Mouse (Mus musculus) spleen, adult 12 weeks (tissue): ENCODE data around the gene Zc3h4.
"Not testable (repeated sequence)": the region's sequence is repeated elsewhere in the genome, so short reads cannot be mapped to it uniquely, and the experiment has no call there.

Source experiments
- DNase-seq: peaks from one replicate; pipeline ENCODE4 v3.0.0; 2022; ENCODE audit warnings: low spot score

Zc3h4 gene

DNA sequence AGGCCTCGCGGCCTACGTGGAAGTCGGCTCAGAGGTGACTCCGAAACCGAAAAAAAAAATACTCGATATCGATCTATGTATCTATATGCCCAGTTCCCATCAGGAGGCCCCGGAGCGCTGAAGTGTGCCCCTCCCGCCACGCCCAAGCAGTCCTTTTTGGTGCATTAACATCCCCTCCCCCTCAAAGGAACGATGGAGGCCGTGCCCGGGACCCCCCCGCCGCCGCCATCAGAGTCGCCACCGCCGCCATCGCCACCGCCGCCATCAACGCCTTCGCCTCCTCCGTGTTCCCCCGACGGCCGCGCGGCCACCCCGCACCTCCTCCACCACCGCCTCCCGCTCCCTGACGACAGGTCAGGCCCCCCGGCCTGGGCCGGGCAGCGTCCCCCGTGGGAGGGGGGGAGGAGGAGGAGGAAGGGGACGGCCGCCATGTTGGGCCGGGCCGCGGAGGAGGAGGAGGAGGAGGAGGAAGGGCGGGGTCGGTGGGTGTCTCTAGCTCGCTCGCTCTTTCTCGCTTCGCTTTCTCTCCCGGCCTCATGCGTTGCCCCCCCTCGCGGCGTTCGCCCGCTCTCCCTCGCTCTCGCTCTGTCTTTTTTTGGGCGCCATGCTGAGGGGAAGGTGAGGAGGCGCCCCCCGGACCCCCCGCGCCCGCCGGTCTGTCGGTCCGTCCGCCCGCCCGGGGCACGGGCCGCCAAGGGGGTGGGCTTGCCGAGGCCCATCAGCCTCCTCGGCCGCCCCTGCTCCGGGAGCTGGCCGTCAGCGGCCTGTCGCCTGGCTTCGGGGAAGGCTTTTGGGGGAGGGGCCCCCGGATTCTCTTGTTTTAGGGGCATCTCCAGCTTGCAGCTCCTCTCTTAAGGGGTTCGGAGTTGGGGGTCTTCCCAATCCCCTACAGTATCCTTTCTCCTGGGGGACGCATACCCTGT, at the start of gene Zc3h4:
Gene Zc3h4 (plus strand): TSS at position 222 of the 923 bp plus-strand sequence.
- peak; percentile 84 for DNase-seq

DNA sequence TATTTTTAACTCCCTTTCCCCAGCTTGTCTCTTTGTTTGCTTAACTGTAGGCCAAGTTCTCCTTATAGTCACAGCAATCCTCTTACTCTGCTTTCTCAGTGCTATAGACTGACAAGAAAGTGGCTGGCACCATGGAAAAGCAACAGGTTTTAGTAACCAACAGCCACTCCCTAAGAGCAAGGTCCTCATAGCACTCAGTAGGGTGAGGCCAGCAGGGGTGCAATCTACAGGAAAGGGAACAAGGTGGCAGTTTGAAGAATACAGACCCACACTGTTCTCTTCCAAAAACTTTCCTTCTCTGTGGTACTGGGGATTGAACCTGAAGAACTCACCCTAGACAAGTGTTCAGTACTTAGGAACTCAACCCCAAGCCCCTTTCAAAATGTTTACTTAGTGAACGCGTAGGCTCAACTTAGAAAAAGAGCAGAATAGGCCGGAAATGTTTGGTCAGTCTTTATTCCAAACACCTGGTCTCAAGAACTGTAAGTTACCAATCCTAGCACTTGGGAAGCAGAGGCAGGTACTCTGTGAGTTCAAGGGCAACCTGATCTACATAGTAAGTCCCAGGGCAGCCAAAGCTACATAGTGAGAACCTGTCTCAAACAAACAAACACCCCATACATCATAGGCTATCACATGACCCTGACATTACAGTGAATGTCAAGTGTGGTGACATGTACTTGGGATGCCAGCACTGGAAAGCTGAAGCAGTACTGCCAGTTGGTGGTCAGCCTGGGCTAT, 44.7 kb upstream of the Zc3h4 start:
- DNase-seq, result no peak

DNA sequence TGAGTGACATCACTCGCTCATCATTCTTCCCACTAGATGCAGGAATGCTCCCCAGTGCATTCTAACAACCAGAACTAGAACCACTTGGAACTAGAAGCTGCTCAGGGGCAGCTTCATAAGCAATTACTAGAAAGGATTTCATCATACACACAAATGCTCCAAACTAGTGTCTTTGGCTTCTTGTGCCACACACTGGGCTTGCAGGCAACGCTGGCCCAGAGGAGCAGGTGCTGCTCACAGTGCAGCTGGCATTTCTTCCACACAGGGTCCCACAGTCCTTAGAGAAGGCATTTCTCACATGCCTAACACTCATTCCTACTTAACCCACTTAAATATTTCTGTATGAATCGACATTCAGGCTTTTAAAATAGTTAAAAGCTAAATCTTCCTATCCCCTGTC, 43.1 kb upstream of the Zc3h4 start:
- DNase-seq, result no peak

DNA sequence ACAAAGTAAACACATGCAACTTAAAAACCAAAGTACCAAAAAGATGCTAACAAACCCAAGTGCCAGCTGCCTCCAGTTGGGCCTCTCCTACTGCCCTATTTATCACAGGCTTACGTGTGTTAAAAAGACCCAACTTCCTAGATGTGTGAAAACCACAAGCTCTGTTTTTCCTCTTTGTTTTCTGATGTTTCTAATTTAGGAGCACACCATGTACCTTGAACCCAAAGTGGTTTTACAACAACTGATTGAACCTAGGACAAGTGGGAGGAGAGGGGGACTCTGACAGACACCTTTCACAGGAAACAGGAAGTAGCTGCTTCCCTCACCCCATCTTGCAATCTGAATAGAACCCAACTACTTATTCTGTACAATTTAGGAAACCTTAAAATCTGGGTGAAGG, 36.4 kb upstream of the Zc3h4 start:
- DNase-seq, result no peak

DNA sequence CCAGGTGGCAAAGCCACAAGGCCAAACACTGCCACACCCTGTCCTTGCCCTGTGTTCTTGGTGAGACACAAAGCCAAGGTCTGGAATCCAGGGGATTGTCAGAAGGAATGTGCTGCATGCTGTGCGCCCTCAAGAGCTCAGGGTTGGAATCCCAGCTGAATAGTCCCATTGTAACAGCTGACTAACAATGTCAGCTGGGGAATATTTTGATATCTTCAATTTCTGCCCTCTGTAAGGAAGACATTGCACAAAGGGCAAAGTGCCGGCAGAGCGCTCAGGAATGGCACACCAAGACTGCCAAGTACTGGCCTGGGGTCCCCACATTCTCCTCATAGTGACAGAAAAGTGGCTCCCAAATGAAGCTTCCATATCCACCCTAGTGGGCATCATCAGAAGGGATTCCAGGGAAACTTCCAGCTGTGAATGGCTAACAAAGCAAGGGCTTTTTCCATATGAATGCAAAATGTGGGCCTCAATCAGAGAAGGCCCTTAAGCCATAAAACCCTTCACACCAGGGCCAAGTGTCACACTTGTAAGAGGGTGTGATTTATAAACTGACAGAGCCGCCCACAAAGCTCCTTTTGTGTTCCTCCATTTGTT, 35.7 kb upstream of the Zc3h4 start:
- no peak for DNase-seq

DNA sequence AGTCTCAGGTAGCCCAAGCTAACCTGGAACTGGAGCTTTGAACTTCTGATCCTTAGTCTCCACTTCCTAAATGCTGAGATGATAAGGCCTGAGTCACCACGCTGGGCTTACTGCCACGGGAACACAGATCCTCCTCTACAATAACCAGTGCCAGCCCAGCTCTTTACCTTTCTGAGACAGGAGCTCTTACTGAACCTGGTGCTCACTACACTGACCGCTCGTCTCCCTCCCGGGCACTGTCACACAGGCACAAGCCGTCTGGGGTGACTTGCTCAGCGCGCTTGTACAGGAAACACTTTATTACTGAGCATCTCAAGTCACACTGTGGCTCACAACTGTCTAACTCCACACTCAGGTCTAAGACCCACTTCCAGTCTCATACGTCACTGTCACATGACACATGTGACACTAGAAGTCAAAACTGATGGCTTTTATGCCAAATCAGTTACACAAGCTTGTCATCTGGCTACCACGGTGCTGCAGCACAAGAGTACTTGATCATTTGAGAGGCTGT, 34.5 kb upstream of the Zc3h4 start:
- DNase-seq, result no peak

DNA sequence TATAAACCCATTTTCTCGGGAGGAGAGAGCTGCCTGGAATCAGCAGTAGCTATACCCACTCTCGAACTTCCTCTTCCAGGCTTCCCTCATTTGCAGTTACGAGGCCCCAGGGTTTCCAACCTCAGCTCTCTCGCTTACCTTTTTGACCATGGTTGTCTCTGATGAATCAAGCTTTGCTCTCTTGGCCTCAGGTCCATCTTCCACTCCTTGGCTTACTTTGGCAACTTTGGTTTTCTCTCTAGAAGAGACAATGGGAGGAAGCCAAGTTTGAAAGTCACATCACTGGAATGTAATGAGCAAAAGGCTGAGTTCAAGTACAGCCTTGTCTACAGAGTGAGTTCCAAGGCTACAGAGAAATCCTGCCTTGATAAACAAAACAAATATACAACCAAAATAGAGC, 34.0 kb upstream of the Zc3h4 start:
- no peak for DNase-seq

DNA sequence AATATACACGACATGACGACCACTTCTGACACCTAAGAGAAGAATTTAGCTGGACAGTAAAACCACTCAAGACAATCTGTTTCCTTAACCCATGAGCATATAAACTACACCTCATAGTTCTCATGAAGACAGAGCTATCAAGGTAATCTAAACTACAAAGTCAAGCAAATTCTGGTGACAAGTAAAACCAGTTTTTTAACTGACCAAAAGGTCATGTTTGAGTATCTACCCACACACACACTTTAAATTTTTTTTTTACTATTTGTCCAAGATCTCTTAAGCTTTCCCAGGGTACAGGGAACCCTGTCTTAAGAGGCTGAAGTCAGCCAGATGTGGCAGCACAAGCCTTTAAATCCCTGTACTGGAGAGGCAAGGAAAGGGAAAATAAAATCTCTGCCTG, 31.9 kb upstream of the Zc3h4 start:
- DNase-seq, result no peak

DNA sequence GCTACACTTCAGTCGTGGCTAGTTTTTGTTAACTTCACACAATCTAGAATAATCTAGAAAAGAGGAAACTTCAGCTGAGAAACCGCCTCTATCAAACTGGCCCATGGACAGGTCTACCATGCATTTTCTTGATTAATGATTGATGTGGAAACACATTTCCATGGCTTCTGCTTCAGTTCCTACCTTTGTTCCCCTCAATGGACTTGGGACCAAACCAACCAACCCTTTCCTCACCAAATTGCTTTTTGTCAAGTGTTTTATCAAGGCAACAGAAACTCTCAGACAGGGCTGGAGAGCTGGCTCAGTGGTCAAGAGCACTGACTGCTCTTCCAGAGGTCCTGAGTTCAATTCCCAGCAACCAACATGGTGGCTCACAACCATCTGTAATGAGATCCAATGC, 30.1 kb upstream of the Zc3h4 start:
- no peak for DNase-seq

DNA sequence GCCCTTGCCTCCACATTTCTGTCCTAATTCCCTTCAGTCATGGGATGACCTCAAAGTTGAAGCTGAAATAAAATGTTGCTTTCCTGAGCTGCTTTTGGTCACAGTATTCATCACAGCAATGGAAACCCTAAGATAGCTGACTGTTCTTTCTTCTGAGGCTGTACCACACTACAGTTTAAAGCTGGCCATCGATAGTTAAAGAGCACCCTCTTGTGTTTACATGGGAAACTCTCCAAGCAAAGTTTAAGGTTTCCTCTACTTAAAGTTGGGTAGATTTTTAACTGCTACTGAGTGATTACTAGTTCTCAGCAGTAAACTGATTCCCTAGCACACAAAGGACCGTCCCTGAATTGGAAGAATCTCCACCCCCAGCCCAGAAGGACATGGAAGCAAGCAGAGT, 27.0 kb upstream of the Zc3h4 start:
- no peak for DNase-seq

DNA sequence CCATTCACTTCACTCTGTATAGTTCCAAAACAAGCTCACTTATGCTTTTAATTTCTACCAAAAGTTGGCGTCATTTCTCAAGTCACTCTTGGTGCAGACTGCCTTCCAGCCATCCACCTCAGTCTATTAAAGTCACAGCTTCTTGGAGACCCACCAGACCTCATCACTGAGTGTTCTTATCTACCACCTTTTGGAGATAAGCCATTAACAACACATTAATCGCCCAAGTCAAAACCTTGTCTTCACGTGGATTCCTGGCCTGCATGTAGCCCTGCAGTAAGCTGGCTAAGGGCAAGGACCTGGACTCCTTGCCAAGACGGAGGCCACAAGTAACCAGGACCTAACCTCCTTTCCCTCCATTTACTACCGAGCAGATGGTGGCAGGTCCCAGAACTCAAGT, 25.7 kb upstream of the Zc3h4 start:
- no peak for DNase-seq

DNA sequence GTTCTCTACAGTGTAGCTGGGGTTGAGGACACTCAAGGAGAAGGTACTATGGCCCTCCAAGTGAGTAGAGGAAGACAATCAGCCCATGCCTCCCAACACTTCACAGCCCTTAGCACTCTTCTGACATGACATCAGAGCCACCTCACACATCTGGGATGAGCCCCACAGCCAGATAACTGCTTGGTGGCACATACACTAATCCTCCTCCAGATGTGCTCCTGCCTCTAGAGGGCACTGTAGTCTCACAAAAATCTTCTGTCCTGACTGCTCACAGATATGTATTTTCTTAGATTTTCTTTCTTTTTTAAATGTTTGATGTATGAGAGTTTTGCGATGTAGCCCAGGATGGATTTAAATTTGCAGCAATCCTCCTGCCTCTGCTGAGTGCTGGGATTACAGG, 24.2 kb upstream of the Zc3h4 start:
- peak; percentile 47 for DNase-seq

DNA sequence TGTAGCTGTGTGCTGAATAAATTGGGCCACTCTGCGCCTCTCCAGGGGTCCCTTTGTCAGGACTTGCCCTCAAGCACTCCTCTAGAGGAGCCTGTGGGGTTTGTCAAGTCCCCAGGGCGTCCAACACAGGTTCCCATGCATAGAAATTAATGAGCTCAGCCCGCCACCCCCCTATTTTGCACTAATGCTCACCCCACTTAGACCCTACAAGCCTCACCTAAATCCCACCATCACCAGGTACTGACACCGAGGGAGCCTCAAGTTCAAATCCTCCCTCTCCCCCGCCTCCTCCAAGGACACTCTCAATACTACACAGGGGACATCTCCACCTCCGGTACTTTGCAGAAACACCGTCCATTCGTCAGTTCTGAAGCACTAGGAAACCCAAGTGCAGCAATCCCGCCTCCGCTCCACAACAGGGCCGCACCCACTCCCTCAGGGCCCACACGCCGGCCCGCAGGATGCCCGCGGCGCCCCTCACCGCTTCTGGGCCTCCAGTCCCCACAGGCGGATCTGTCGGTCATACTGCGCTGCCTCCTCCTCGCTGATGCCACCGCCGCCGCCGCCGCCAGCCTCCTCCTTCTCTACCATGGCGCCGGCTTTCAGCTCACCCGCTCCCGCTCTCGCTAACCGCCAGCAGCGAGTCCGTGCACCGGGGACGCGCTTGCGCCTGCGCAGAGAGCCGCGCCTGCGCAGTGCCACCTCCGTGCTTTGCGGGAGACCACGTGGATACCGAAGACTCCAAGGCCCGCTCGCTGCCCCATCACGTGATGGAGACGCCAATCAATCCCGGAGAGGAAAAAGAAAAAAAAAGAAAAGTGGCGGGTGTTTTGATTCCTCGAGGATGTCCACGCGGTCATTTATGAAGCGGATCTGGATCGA, 13.3 kb upstream of the Zc3h4 start, which contains the start of gene Sae1:
Gene Sae1 (minus strand): TSS at position 647 of the 882 bp plus-strand sequence.
- peak; percentile 90 for DNase-seq

DNA sequence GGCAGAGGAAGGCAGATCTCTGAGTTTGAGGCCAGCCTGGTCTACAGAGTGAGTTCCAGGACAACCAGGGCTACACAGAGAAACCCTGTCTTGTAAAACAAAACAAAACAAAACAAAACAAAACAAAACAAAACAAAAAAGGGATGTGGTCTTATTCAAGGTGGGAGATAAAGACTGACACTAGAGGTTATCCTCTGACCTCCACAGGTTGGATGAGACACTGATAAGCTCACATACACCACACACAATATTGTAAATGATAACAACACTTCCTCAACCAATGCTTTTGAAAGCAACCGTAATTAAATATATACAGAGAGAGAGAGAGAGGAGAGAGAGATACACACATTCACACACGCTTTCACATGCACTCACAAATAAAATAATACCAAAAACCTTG, 10.8 kb upstream of the Zc3h4 start:
- not testable (repeated sequence) for DNase-seq

DNA sequence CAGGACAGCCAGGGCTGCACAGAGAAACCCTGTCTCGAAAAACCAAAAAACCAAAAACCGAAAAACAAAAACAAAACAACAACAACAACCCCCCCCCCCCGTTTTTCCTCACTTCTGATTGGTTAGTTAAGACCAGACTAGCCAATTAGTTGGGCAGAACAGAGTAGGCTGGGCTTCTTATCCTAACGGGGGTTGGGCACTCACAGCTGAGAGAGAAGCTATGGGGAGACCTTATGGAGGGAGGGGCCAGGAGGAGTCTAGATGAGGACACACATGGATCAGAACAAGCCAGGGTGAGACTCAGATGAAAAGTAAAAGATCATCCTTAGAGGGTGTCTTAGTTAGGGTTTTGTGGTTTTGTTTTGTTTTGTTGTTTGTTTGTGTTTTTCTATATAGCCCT, 7.8 kb upstream of the Zc3h4 start:
- DNase-seq, result no peak

DNA sequence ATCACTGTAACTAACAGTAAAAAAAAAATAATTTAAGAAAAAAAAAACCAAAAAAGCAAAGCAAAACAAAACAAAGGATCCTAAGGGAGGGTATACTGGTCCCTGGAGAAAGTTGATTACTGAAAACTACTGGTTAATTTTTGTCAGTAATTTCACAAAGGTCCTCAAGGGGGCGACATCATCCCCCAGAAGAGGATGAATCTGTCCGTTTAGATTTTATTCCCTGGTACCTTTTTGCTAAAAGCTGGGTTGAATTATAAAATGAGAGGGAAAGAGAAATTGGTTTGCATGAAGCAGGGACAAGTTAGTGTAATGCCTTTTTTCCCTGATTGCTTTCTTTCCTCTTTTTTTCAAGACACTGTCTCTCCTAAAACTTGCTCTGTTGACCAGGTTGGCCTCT, 4.8 kb upstream of the Zc3h4 start:
- DNase-seq, result no peak

DNA sequence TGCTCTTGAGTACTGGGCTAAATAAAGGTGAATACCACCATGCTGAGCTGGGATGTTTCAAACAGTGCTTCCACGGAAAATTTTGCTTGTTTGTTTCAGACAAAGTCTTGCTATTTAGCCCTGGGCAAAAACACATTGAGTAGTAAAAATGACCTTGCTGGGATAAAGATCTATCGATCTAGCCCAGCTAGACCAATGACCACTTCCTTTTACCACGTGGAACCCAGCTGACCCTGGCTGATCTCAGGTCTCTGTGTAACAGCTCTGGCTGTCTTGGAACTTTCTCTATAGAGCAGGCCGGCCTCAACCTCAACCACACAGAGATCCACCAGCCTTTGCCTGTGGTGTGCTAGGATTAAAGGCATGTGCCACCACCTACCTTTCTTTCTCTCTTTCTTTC, 3.2 kb upstream of the Zc3h4 start:
- DNase-seq, result no peak

DNA sequence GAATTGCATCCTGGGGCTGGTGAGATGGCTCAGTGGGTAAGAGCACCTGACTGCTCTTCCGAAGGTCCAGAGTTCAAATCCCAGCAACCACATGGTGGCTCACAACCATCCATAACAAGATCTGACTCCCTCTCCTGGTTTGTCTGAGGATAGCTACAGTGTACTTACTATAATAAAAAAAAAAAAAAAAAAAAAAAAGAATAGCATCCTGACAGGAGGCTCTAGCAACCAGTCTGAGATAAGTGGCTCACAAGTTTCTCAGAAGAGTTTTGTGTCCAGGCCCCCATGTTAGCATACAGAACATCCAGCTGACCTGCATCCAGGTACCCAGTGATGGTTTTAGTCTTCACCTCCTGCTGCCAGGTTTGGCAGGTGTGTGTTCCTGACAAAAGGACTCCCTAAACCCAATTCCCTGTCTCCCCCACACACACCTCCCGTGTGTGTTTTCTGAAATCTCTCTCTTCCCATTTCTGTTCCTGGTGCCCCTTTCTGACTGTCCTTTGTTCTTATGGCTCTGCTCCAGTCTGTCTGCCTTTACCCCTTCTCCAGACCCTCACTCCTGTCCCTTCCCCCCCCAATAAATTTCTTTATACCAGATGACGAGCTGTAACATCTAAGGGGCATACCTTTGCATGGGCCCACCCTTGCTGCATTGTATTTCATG, 2.2 kb upstream of the Zc3h4 start:
- no peak for DNase-seq

DNA sequence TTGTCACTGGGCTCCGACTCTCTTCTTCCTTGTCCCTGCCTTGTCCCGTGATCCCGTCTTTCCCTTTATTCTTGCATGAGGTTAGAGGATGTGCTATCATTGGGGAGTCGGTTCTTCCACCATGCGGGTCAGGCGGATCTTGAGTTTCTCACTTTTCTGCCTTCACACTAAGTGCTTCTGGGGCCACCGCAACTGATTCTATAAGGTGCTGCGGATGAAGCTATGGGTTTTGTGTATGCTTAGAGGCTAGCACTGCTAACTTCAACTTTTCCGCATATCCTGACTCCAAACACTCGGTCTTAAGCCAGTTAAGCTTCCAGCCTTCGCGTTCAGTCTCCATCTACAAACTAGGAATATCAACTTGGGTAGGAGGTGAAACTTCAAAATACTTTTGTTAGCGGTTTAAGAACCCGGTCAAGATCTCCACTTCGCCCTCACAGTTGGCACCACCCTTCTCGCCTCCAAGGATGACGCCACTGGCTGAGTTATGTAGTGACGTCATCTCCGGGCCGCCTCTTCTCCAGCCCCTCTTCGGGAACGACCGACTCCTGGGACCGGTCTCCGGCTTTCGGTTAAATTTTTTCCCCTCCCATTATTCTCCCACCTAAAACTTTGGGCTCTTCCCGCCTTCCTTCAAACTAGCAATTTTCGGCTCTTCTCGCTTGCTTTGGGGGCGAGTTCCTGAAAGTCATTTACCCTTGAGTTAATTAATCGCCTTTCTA, 1.5 kb upstream of the Zc3h4 start:
- DNase-seq, result peak; percentile 85
